Mouse (Mus musculus): Measurements from ENCODE around the gene Pclo. TPM values are rescaled to one million over a fixed set of nuclear protein-coding genes. Genes with fewer than 3 reads are reported as not detected.

Pclo gene
- polyA plus RNA-seq, 1 experiment from 2014 or later: 1.7 TPM

- ATAC-seq (ENCODE audit: low FRiP score, low TSS enrichment): no peak
These were observed 208.9 kb downstream of the Pclo start for GRCm38 (mm10) chr5:14723576-14723975.

GRCm38 (mm10) chr5:14728676-14729253, 214.0 kb downstream of the Pclo start:
- Histone ChIP-seq H3K9me3 (ENCODE audit: control insufficient read depth, low read length) (no peaks in the 10 kb centered on the region), H3K4me3 (ENCODE audit: low read length) (no peak overlapping the region), H3K4me1 (ENCODE audit: control insufficient read depth, insufficient read depth, low read length) (no peaks in the 10 kb centered on the region), H3K4me2 (replicated peaks; ENCODE audit: low read depth, low read length) (no peak overlapping the region), H3K27me3 (ENCODE audit: control insufficient read depth, insufficient read depth, low read length) (no peaks in the 10 kb centered on the region), H3K9ac (ENCODE audit: low read depth, low read length) (no peak overlapping the region), H3K27ac (ENCODE audit: low read depth, low read length) (no peak overlapping the region), H3K36me3 (ENCODE audit: control insufficient read depth, insufficient read depth, low read length) (no peaks in the 10 kb centered on the region)
- ATAC-seq (ENCODE audit: low FRiP score, low TSS enrichment): no peak
- 80% methylated on average over 3 of the region's 3 CpGs for WGBS

More at GRCm38 (mm10) chr5:14723576-14723975, 208.9 kb downstream of the Pclo start:
- no peak overlapping the region for H3K4me2 ChIP-seq (replicated peaks; ENCODE audit: low read depth, low read length)
- WGBS: 93% methylated on average over 3 of the region's 3 CpGs
- H3K9ac ChIP-seq (ENCODE audit: low read depth, low read length): no peak overlapping the region
- H3K27me3 ChIP-seq (ENCODE audit: control insufficient read depth, insufficient read depth, low read length): no peaks in the 10 kb centered on the region
- H3K36me3 ChIP-seq (ENCODE audit: control insufficient read depth, insufficient read depth, low read length): no peaks in the 10 kb centered on the region
- H3K9me3 ChIP-seq (ENCODE audit: control insufficient read depth, low read length): no peaks in the 10 kb centered on the region
- H3K4me1 ChIP-seq (ENCODE audit: control insufficient read depth, insufficient read depth, low read length): no peaks in the 10 kb centered on the region
- H3K4me3 ChIP-seq (ENCODE audit: low read length): no peak overlapping the region
- H3K27ac ChIP-seq (ENCODE audit: low read depth, low read length): no peak overlapping the region

GRCm38 (mm10) chr5:14750882-14751281, 236.2 kb downstream of the Pclo start:
- Histone ChIP-seq H3K27me3 (ENCODE audit: control insufficient read depth, insufficient read depth, low read length) (no peaks in the 10 kb centered on the region), H3K4me1 (ENCODE audit: control insufficient read depth, insufficient read depth, low read length) (no peaks in the 10 kb centered on the region), H3K4me2 (replicated peaks; ENCODE audit: low read depth, low read length) (no peak overlapping the region), H3K9ac (ENCODE audit: low read depth, low read length) (no peak overlapping the region), H3K4me3 (ENCODE audit: low read length) (no peak overlapping the region), H3K27ac (ENCODE audit: low read depth, low read length) (no peak overlapping the region), H3K36me3 (ENCODE audit: control insufficient read depth, insufficient read depth, low read length) (no peaks in the 10 kb centered on the region), H3K9me3 (ENCODE audit: control insufficient read depth, low read length) (no peaks in the 10 kb centered on the region)
- no peak for ATAC-seq (ENCODE audit: low FRiP score, low TSS enrichment)

- 92% methylated on average over 11 of the region's 11 CpGs for WGBS
- no peak for ATAC-seq (ENCODE audit: low FRiP score, low TSS enrichment)
- Histone ChIP-seq H3K9me3 (ENCODE audit: control insufficient read depth, low read length) (no peaks in the 10 kb centered on the region), H3K9ac (ENCODE audit: low read depth, low read length) (no peak overlapping the region), H3K4me1 (ENCODE audit: control insufficient read depth, insufficient read depth, low read length) (no peaks in the 10 kb centered on the region), H3K27ac (ENCODE audit: low read depth, low read length) (no peak overlapping the region), H3K4me2 (replicated peaks; ENCODE audit: low read depth, low read length) (no peak overlapping the region), H3K27me3 (ENCODE audit: control insufficient read depth, insufficient read depth, low read length) (no peaks in the 10 kb centered on the region), H3K4me3 (ENCODE audit: low read length) (no peak overlapping the region), H3K36me3 (ENCODE audit: control insufficient read depth, insufficient read depth, low read length) (no peaks in the 10 kb centered on the region)
These were observed 252.0 kb downstream of the Pclo start for GRCm38 (mm10) chr5:14766686-14767085.

GRCm38 (mm10) chr5:14782362-14783082, 267.8 kb downstream of the Pclo start:
- H3K4me2 ChIP-seq (replicated peaks; ENCODE audit: low read depth, low read length): no peak overlapping the region
- no peaks in the 10 kb centered on the region for H3K9me3 ChIP-seq (ENCODE audit: control insufficient read depth, low read length)
- no peak overlapping the region for H3K9ac ChIP-seq (ENCODE audit: low read depth, low read length)
- H3K4me1 ChIP-seq (ENCODE audit: control insufficient read depth, insufficient read depth, low read length): no peaks in the 10 kb centered on the region
- no peaks in the 10 kb centered on the region for H3K36me3 ChIP-seq (ENCODE audit: control insufficient read depth, insufficient read depth, low read length)
- H3K27me3 ChIP-seq (ENCODE audit: control insufficient read depth, insufficient read depth, low read length): no peaks in the 10 kb centered on the region
- peak; percentile 82; the same call in 1 of the 2 replicates for ATAC-seq (ENCODE audit: low FRiP score, low TSS enrichment)
- 59% methylated on average over 1 of the region's 1 CpGs for WGBS
- H3K4me3 ChIP-seq (ENCODE audit: low read length): no peak overlapping the region
- no peak overlapping the region for H3K27ac ChIP-seq (ENCODE audit: low read depth, low read length)

- Histone ChIP-seq H3K27me3 (ENCODE audit: control insufficient read depth, insufficient read depth, low read length) (no peaks in the 10 kb centered on the region), H3K9me3 (ENCODE audit: control insufficient read depth, low read length) (no peaks in the 10 kb centered on the region), H3K27ac (ENCODE audit: low read depth, low read length) (no peak overlapping the region), H3K4me1 (ENCODE audit: control insufficient read depth, insufficient read depth, low read length) (no peaks in the 10 kb centered on the region), H3K36me3 (ENCODE audit: control insufficient read depth, insufficient read depth, low read length) (no peaks in the 10 kb centered on the region), H3K9ac (ENCODE audit: low read depth, low read length) (no peak overlapping the region), H3K4me3 (ENCODE audit: low read length) (no peak overlapping the region), H3K4me2 (replicated peaks; ENCODE audit: low read depth, low read length) (no peak overlapping the region)
- WGBS: 87% methylated on average over 9 of the region's 9 CpGs
- no peak for ATAC-seq (ENCODE audit: low FRiP score, low TSS enrichment)
These were observed 279.2 kb downstream of the Pclo start for GRCm38 (mm10) chr5:14793891-14794290.

GRCm38 (mm10) chr5:14807136-14807535, 292.4 kb downstream of the Pclo start:
- H3K4me2 ChIP-seq (replicated peaks; ENCODE audit: low read depth, low read length): no peak overlapping the region
- H3K9ac ChIP-seq (ENCODE audit: low read depth, low read length): no peak overlapping the region
- no peaks in the 10 kb centered on the region for H3K9me3 ChIP-seq (ENCODE audit: control insufficient read depth, low read length)
- no peaks in the 10 kb centered on the region for H3K4me1 ChIP-seq (ENCODE audit: control insufficient read depth, insufficient read depth, low read length)
- peak; percentile 92 for ATAC-seq (ENCODE audit: low FRiP score, low TSS enrichment)
- no peaks in the 10 kb centered on the region for H3K36me3 ChIP-seq (ENCODE audit: control insufficient read depth, insufficient read depth, low read length)
- WGBS: 5% methylated on average over 6 of the region's 6 CpGs
- H3K27me3 ChIP-seq (ENCODE audit: control insufficient read depth, insufficient read depth, low read length): no peaks in the 10 kb centered on the region
- H3K4me3 ChIP-seq (ENCODE audit: low read length): no peak overlapping the region
- no peak overlapping the region for H3K27ac ChIP-seq (ENCODE audit: low read depth, low read length)

- Histone ChIP-seq H3K4me1 (ENCODE audit: control insufficient read depth, insufficient read depth, low read length) (no peaks in the 10 kb centered on the region), H3K4me3 (ENCODE audit: low read length) (no peak overlapping the region), H3K36me3 (ENCODE audit: control insufficient read depth, insufficient read depth, low read length) (no peaks in the 10 kb centered on the region), H3K27ac (ENCODE audit: low read depth, low read length) (no peak overlapping the region), H3K9ac (ENCODE audit: low read depth, low read length) (no peak overlapping the region), H3K27me3 (ENCODE audit: control insufficient read depth, insufficient read depth, low read length) (no peaks in the 10 kb centered on the region), H3K9me3 (ENCODE audit: control insufficient read depth, low read length) (no peaks in the 10 kb centered on the region), H3K4me2 (replicated peaks; ENCODE audit: low read depth, low read length) (no peak overlapping the region)
- whole genome bisulfite sequencing: 85% methylated on average over 3 of the region's 3 CpGs
- no peak for ATAC-seq (ENCODE audit: low FRiP score, low TSS enrichment)
These were observed 318.6 kb downstream of the Pclo start for GRCm38 (mm10) chr5:14833165-14833860.
